Mouse (Mus musculus): ENCODE data around the gene Tenm4.

DNA sequence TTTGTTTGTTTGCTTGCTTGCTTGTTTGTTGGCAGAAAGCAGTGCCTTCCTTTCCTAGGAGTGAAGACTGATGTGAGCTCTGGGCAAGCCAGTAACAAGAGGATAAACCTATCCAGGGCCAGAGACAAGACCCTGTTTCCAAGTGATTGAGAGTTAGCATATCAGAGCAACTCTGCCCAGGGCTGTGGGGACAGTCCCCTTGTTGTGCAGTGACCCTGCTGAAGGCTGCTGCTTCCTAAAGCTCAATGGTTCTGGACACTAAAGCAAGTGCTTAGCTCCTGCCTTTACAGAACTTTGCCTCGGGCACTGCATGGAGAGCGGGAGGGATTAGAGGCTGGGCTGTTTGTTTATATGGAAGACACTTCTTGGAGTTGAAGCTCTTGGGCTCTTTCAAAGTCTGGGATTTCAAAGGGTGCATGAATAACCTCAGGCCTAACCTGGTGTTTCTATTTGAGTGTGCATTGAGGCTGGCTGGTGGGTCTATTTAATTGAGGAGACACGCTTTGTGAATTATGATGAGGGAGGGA, 185.3 kb downstream of the Tenm4 start:
- TF ChIP-seq CTCF (IDR thresholded peaks at IDR 0.05; ENCODE audit: borderline replicate concordance, insufficient read depth, low read depth, low read length) (no peak), POLR2A (IDR thresholded peaks at IDR 0.05; ENCODE audit: borderline replicate concordance, insufficient read depth, low read length) (no peak)
